Mouse (Mus musculus) lung, postnatal 0 days (tissue): ENCODE results near the gene Rab11a.

Source experiments
- CTCF ChIP-seq: IDR thresholded peaks from 2 replicates; pipeline ENCODE4 v1.5.1; 2016; ENCODE audit warnings: antibody characterized with exemption, mild to moderate bottlenecking
- EP300 ChIP-seq: IDR thresholded peaks from 2 replicates; pipeline ENCODE4 v1.6.1; 2016; ENCODE audit warnings: antibody characterized with exemption, mild to moderate bottlenecking, control low read depth

DNA sequence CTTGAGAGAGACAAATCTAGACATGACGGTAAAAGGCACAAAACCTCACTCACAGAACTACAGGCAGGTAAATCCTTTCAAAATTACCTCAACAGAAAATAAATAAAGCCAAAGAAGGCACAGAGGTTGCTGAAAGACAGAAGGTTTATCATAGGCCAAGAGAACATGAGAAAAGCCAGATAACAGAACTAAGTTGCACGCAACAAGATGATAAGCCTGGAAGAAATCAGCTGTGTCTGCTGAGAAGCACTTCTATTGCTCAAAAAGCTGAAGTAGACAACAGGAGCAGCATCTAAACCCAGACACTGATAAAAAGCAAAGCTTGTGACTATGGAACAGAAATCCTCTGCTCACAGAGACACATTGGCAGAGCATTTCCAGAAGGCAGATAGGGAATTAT, 27.3 kb upstream of the Rab11a start:
- TF ChIP-seq CTCF (no peak), EP300 (no peak)
